Mouse (Mus musculus) gastrocnemius, postnatal 10 days (tissue): ENCODE data around the gene Sorbs2. TPM values are rescaled to one million over a fixed set of nuclear protein-coding genes. Genes with fewer than 3 reads are reported as not detected.

Experiments used
- DNase-seq: peaks from one replicate; pipeline ENCODE4 v3.0.0; 2021; ENCODE audit warnings: mixed read lengths
- total RNA-seq, 2 experiments: library from RNA; stranded (reverse); gene quantifications; 2 replicates each; pipeline ENCODE4 v1.2.3; 2021

The Sorbs2 gene
- total RNA-seq, 2 experiments from 2014 or later, result 20.4 to 26.5 TPM

DNA sequence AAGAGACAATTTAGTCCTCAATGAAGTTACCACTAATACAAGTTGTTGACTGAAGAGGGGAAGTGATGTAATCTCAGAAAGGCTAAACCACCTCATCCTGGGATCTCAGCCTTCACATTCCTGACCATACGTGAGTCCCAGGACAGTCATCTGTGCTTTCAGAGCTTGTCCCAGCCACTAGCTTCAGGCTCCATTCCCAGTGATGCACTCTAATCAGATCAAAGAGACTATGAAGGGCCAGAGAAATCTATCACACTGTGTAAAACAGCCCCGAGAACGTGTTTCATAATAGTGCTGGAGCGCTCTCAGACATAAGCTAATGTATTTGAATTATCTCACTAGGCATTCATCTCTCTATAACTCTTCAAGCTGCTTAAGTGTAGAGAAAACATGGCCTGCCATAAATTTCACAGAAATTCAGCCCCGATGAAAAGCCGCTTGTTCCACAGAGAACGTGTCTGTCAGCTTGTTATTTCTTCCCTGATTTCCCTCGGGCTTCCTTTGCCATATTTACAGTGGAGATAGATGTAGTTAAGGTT is 175.3 kb downstream of the Sorbs2 start:
- no peak for DNase-seq

DNA sequence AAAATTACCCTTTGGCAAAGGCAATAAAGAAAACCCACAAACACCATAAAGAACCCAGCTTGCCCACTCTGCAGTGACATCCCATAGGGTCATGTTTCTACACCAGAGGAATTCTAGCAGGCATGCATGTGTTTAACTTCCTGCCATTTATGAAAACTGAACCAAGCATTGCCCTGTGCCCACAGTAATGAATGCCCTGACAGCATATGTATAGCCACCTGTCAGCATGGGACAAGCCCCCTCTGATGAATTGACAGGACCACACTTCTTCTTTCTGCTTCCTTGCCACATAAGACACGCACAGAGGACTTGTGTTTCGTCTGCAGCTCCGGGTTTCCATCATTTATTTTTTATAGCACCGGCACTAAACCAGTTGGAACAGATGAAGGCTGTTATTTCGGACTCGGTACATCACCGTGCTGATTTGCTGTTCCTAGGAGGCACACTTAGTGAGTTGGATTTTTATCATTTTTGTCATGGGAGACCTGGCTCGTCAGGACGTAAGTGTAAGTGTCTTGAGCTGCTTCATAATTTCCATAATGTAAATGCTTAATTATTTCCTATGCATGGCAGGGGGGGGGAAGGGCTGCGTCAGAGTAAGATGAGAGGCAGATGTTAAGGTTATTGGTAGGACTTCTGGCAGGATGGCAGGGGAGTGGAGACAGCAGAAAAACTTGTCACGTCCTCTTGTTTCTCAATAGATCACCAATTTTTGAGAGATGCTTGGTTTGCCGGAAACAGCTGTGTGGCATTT is 180.5 kb downstream of the Sorbs2 start:
- DNase-seq, result no peak

DNA sequence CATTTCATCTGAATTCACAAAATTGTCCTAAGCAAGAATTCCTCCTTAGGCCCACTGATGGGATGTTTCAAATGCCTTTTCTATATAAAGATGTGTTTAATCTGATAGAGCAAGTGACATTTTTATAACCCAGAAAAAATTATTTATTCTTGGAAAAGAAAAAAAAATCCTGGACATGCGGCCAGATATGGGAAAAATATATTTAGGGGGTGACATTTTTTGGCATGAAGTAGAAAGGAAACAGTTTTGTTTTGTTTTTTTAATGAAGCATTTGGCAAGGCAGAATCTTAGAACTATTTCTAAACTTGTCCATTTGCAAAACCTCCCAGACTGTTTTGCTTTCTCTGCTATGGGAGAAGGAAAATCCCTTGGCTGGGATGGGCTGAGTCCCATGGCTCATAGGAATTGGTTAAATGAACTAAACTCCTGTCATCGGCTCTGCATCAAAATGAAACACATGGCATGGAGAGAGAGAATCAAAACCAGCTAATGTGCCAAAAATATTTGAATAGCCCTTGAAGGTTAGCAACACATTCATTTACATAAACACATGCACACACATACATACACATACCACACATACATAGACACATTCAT is 182.1 kb downstream of the Sorbs2 start:
- no peak for DNase-seq

DNA sequence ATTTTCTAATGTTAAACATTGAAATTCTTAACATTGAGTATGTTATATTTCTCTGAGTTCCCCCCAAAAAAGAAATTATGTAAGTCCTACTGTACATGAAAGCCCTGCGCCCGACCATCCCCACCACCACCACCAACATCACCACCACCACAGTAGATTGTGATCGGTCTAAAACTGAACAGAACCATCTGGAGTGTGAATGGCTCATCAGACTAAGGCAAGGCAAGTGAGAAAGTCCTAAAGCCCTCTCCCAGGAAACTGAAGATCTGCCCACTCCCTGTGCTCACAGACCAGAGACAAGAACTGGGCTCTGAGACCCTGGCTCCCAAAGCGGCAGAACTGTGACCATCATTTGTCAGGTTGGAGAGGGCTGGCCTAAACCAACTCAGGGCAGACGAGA is 192.5 kb downstream of the Sorbs2 start:
- no peak for DNase-seq

DNA sequence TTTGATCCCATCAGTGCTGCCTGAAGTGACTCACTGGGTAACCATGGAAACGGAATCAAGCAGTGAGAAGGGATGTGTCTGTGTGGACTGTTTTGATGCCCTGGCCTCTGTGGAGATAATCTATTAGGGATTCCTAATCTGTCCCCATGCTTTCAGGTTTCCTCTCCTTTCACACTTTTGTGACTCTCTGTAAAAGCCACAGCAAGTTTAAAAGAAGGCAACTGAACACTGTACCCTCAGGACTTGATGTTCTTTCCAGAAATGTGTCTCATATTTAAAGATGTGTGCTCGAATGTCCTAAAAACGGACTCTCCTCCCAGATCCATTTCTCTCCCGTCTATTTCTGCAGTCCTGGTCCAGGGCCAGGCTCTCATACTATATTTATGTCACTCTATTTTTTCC is 196.1 kb downstream of the Sorbs2 start:
- no peak for DNase-seq

DNA sequence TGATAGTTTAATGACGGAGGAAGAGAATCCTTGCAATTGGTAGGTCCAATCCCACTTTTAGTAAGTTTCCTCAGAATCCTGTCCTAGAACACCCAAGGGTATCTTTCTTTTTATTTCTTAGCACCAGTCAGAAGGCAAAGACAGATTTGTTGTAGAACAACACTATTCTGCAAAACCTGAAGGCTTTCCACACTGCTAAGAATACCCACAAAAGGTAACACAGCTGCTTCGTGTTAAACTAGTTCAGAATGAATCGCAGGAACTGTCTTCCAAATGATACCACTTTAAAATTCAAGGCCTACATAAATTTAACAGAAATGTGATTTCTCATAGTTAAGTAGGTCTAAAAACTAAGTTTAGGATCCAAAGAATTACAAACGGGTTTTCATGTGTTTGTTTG is 201.5 kb downstream of the Sorbs2 start:
- DNase-seq, result no peak

DNA sequence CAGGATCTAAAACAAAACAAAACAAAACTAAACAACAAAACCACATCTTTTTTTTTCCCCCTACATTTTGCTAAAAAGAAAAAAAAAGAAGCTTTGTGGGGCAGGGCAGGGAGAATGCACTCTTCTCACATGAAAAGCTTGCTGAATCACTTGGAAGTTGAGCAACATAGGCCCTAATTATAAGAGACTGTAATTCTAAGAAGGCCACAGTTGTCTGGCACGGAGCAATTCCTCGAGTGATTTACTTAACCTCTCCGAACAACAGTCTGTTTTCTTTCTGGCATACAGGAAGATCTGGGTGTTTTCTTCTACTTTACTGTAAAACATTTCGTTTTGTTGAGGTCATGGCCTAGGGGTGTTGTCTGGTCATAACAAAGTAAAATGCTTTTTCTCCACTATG is 202.1 kb downstream of the Sorbs2 start:
- no peak for DNase-seq

DNA sequence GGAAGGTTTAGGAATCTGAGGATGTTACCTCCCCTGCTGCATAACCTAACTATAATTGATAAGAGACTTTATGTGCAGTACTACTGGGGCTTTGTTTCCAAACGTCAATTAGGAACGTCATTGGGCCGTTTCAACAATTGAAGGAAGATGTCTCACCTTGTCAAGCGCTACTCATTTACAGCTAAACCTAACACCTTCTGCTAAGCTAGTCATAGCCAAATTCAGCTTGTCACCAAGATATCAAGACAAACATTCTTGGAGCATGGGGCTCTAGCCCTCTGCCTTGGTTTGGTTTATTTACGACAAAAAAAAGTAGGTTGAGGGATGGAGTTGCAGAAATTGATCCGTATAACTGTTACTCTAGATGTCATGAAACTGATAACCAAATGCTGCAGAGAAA is 205.0 kb downstream of the Sorbs2 start:
- no peak for DNase-seq

DNA sequence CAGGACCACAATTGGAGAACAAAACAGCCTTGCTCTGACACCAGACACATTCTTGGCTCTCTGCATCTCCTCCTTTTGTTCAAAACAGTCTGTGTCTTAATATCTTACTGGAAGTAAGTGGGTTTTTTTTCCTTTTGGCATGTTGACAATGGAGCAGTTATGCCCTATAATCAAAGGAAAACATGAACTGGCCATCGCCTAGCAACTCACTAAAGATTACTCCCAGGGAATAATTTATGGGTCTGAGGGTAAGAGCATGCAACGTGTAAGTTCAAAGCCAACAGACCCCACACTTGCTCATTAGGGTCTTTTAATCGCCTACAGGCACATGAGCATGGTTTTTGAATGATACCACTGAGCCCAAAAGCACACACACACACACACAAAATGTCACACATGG is 207.2 kb downstream of the Sorbs2 start:
- no peak for DNase-seq

DNA sequence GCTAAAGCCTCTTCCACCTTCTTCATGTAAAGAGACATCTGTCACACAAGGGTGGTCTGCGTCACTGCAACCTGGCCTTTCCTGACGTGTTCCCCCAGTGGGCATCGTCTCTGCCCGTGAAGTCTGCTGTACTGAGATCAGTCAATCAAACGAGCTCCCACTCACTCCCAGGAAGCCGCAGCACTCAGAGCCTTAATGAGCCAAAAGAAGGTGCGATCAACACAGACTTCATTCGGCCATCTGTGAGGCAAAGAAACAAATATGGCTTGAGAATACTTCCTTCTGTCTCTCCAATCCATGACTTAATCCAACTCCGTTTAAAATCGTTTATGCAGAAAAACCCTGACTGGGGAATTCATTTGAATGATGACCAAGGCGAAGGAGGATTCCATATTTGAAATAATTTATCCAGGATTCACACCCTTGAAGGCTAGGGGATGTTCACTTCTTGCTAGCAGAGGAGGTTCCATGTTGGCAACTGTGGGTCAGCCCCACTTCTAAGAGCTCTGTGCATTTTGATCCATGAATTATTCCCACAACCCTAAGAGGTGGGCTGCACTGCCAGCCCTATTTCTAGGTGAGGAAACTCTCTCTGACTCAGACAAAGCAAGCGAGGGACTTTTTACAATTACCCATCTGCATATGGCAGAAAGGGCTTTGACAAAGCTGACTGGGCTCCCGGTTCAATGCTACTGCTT is 207.9 kb downstream of the Sorbs2 start:
- DNase-seq, result no peak

DNA sequence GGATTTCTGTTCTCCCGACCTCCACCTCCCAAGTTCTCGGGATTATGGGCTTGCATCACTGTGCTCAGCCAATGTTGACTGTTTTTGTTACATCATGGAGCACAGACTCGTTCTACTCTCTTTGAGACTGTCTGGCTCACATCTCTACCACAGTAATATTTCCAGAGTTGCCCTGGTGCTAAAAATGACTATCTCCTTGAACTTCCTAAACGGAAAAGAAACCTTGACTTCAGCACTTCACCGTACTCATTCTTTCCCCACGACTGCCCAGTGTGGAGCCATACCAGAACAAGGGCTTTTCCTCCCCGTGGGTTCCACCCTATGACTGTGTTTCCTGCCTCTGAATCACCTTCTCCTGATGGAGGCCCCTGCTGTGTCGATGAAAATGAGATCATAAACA is 212.2 kb downstream of the Sorbs2 start:
- no peak for DNase-seq

DNA sequence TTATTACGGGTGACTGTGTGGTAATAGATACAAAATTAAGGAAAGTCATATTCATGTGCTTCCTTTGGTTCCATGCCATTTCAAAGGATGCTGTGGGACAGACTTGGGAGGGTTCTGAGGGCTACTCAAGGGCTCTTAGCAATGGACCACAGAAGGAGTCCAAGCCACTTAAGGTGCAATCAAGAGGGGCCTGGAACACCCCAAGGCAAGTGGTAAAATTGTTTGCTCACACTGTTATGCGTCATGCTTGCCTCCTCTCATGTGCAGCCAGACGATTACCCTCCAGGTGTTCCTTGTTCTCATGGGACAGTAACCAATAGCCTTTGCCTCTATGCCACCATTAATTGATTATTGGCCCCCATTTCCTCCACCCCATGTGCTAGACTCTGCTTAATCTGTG is 216.6 kb downstream of the Sorbs2 start:
- DNase-seq, result no peak

DNA sequence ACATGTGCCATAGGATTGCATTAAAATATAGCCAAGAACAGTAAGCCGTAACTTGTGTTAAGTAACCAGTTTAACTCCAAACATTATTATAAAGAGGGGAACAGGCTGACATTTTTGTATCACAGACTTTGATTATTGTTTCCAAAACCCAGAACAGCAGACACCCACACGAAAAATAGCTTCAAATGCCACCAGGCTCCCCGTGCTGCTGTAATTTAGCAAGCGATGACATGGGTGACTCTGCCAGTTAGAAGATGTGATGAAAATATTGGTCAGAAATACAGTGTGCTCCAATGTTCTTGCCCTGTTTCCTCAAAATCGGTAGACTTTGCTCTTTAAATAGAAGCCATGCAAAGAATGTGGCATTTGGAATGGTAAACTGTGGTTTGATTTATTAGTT is 217.7 kb downstream of the Sorbs2 start:
- DNase-seq, result no peak

DNA sequence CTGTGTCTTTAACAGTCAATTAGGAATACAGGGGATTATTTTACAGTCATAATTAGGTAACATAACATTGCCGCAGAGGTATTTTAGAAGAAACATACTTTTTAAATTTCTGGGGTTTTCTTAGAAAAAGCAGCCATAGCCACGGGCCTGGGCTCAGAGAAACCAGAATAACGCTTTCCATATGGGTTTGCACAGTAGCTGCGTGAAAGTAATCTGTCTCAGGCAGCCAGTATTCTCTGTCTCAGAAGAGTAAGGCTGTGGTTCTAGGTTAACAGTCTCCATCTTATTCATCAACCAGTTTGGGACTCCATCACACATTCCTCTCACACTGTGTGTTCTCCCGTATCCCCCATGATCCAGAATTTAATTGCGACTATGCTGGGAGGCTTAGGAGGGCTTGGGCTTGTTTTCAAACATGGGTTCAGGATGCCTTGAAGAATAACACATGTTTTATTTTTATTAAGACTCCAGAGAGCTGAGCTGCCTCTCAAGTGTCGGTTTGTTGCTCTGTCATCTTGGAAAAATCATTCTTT is 222.3 kb downstream of the Sorbs2 start:
- DNase-seq, result no peak

DNA sequence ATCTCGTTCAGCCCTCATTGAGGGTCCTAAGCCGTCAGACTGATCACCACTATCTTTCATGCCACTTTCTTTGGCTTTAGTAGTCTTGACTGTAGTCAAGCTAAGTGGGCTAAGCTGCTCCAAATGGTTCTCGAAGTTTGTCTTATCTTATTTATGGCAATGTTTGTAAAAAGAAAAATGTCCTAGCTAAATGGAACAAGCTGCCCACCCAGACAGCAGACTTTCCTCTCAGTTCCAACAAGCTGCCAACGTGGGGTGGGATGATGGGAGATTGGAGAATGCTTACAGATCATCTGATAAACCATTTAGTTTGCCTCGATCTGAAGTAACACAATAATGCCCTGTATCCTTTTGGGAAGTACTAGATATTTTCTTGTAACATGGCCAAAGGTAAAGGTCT is 223.2 kb downstream of the Sorbs2 start:
- no peak for DNase-seq

DNA sequence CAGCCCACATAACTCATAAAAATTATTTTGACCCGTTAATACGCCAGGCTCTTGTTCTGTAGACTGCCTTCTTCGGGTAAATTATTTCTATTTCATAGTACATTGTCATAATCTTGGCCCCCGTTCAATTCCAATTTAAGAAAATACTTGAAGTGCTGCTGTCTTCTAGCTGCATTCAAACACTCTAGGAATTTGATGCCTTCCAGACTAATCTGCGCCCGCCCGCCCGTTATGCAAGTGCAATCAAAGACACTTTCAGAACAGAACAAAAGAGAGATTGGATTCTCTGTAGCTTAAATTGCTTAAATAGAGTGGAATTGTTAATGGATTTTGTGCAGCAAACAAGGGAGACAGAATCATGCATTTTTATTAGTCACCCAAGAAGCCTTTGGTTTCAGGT is 226.5 kb downstream of the Sorbs2 start:
- no peak for DNase-seq

DNA sequence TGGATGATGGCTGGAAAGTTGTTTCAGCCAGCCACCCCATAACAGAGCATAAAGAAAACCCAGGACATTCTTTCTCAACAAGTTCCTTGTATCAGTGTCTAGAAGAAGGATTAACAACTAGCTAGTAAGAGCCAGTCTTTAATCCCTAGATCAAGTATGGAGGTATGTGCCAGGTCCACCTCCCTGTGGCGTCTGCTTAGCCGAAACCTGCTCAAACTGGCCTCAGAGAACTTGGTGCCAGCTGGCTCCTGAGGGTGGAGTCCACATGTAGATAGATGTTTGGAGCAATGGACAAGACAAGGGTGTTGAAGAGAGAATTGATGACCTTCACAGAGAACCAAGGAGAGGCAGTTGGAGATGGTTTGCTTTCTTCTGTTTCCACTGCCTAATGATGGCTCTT is 229.7 kb downstream of the Sorbs2 start:
- no peak for DNase-seq

DNA sequence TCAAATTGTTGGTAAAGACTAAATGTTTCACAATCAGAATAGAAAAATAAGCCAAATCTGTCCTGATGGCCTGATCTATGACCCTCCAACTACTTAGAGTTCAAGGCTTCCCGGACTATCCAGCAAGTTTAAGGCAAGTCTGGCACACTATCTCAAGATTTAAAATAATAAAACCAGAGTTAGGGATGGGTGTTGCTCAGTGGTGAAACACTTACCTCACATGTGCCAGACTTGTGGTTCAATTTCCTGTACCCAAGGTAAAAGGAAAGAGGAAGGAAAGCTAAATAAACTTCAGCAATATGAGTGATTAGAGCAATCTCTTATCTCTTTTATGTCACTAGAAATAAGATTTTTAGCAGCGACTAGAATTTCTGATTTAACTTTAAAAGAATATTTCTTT is 235.7 kb downstream of the Sorbs2 start:
- DNase-seq, result no peak

DNA sequence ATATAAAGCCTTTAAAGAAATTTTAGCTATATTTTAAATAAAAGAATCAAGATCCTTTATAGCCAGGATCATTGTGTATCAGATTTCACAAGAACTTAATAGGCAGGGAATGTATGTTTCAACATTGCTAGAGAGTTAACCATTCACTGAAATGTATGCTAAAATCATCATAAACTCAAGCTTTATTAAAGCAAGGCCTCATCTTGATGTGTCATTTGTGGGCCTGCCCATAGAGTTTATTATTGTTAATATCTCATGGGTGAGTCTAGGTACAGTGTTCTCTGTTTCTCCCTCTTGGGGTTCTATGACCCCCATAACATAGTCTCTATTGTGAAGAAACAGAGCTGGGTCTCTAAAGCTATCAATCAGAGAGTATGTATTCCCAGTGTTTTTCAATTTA is 236.2 kb downstream of the Sorbs2 start:
- DNase-seq, result no peak

DNA sequence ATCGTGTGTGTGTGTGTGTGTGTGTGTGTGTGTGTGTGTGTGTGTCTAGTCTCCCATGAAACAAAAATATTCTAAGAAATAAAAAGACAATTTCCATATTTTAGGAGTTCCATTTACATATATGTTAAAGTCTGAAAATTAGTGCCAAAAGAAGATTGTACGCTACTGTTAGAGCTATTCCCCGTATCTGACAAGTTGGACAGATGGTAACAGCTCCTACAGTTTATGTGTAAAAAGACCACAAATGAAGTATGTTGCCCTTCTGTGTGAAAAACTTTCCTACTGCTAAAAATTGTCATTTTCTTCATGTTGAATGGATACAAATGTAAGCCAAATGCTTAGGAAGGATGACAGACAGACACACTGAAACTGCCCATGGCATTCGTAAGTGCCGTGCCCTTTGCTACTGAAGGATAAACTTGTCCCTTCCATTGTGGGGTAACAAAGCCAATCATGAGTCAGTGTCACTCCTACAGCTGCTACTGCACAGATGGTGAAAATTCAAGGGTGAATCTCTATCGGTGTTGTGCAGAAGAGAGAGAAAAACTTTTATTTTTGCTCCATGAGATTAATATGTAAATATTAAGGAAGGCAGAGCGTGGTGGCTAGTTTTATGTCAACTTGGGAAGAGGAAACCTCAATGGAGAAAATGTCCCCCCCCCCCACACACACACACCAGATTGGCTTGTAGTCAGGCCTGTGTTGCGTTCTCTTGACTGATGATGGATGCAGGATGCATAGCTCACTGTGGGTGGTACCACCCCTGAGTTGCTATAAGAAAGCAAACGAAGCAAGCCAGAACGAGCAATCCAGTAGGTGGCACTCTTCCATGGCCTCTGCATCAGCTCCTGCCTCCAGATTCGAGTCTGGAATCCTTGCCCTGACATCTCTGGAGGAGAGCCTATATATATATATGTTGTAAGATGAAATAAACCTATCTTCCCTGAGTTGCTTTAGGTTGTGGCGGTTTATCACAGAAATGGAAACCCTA is 244.2 kb downstream of the Sorbs2 start:
- DNase-seq, result no peak

DNA sequence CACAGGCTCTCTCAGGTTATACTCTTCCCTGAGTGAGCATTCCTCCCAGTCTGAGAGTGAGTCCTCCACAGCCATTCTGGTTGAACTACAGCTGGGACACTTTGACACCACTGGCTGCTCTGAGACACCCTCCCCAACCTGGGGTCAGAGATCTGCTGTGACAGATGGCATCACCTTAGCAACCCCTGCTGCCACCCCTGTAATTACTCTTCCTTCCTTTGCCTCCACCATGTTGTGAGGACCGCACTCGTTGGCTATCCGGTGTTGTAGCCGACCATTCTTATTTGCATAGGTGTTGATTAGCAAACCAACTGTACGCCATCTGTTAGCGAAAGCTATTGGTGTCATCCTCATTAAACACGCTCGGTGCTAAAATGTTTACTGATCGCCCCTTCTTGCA is 247.9 kb downstream of the Sorbs2 start:
- DNase-seq, result no peak

DNA sequence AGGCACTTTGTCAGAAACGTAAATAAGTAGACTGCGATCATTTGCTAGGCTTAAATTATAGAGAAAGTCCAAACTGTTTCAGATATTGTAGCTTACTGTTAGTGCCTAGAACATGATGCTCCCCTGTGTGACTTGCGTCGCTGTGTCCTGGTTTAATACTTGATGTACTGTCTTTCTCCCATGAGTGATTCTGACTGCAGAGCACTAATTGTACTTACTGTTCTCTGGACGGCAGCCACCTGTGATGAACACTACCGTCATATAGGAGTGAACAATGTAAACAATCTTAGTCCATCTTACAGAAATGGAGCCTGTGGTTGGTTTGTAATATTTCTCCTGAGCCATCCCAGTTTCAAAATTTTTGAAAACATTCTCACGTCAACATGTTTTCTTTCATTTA is 248.4 kb downstream of the Sorbs2 start:
- no peak for DNase-seq
